Mouse (Mus musculus) bone marrow macrophage, adult 2 months (primary cell): ENCODE results near the gene Cdh24.

Source experiments
- CTCF ChIP-seq: IDR thresholded peaks from 2 replicates; pipeline ENCODE4 v1.5.1; 2012; ENCODE audit warnings: low read depth, mild to moderate bottlenecking, low read length, moderate library complexity
- POLR2A ChIP-seq: IDR thresholded peaks from 2 replicates; pipeline ENCODE4 v1.6.1; 2012; ENCODE audit warnings: mild to moderate bottlenecking, low read depth, low read length, borderline replicate concordance

DNA sequence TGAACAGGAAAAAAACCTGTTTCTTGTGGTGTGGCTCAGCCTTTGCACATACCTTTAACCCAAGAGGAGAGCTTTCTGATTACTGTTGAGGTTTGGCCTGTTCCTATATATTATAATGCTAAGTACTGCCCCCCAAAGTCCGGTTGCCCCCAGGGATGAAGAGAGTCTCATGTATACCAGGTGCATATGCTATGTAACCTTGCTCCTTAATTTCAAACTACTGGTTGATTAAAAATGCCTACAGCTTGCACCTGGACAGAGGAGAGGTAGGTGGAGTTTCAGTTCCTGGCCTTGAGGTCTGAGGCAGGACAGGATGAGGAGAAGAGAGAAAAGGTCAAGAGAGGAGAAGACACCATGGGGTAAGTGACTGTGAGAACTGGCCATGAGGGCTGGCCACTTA lies 20.0 kb downstream of the Cdh24 start, which contains the start of gene Psmb11:
- TF ChIP-seq POLR2A (no peak), CTCF (no peak)
